Mouse (Mus musculus) heart, postnatal 0 days (tissue): ENCODE measurements around the gene Foxp1.

Source experiments
- CTCF ChIP-seq: IDR thresholded peaks from 2 replicates; pipeline ENCODE4 v1.5.1; 2016; ENCODE audit warnings: antibody characterized with exemption, control low read depth, low read depth
- EP300 ChIP-seq: IDR thresholded peaks from 2 replicates; pipeline ENCODE4 v1.6.1; 2016; ENCODE audit warnings: antibody characterized with exemption, low read depth

GRCm38 (mm10) chr6:99566921-99567320 lies 44.4 kb upstream of the Foxp1 start:
- TF ChIP-seq EP300 = no peak
- no peak for TF ChIP-seq CTCF
